Mouse (Mus musculus) fibroblast of lung, adult 2 months (primary cell): ENCODE measurements around the gene Nutf2-ps1.
"Not testable (repeated sequence)": the region's sequence is repeated elsewhere in the genome, so short reads cannot be mapped to it uniquely, and the experiment has no call there.

Experiments
- DNase-seq: peaks from one replicate; pipeline ENCODE4 v3.0.0-alpha.2; 2011; ENCODE audit warnings: low read depth

Gene Nutf2-ps1

GRCm38 (mm10) chr19:53588968-53589367 lies at the start of gene Nutf2-ps1:
Nutf2-ps1 (minus strand) TSS chr19:53589068.
- not testable (repeated sequence) for DNase-seq

GRCm38 (mm10) chr19:53638041-53638440 lies 49.2 kb upstream of the Nutf2-ps1 start:
- no peak for DNase-seq

GRCm38 (mm10) chr19:53621681-53622080 lies 32.8 kb upstream of the Nutf2-ps1 start:
- DNase-seq = no peak

- DNase-seq = peak; percentile 1
These were observed 20.1 kb upstream of the Nutf2-ps1 start for GRCm38 (mm10) chr19:53608921-53609320.

GRCm38 (mm10) chr19:53601363-53601655 lies 12.4 kb upstream of the Nutf2-ps1 start:
- DNase-seq = no peak

- DNase-seq = peak; percentile 6
These were observed 11.9 kb upstream of the Nutf2-ps1 start for GRCm38 (mm10) chr19:53600549-53601362.

- DNase-seq = peak; percentile 94
These were observed 11.1 kb upstream of the Nutf2-ps1 start, which contains the start of gene Smc3 for GRCm38 (mm10) chr19:53599757-53600539. Smc3 (plus strand) TSS chr19:53600398.

GRCm38 (mm10) chr19:53596723-53597474 lies 8.0 kb upstream of the Nutf2-ps1 start:
- no peak for DNase-seq

GRCm38 (mm10) chr19:53587686-53588085 lies 1.2 kb downstream of the Nutf2-ps1 start:
- DNase-seq = not testable (repeated sequence)

GRCm38 (mm10) chr19:53580271-53580670 lies 8.6 kb downstream of the Nutf2-ps1 start:
- DNase-seq = not testable (repeated sequence)

GRCm38 (mm10) chr19:53578597-53579252 lies 10.1 kb downstream of the Nutf2-ps1 start:
- DNase-seq = no peak

GRCm38 (mm10) chr19:53577025-53577800 lies 11.7 kb downstream of the Nutf2-ps1 start:
- DNase-seq = no peak

- DNase-seq = no peak
These were observed 12.8 kb downstream of the Nutf2-ps1 start for GRCm38 (mm10) chr19:53576061-53576460.

GRCm38 (mm10) chr19:53575296-53576010 lies 13.4 kb downstream of the Nutf2-ps1 start:
- no peak for DNase-seq

GRCm38 (mm10) chr19:53574546-53574945 lies 14.3 kb downstream of the Nutf2-ps1 start:
- DNase-seq = no peak

- no peak for DNase-seq
These were observed 14.7 kb downstream of the Nutf2-ps1 start for GRCm38 (mm10) chr19:53574131-53574530.

GRCm38 (mm10) chr19:53573151-53573550 lies 15.7 kb downstream of the Nutf2-ps1 start:
- DNase-seq = no peak

- no peak for DNase-seq
These were observed 16.3 kb downstream of the Nutf2-ps1 start for GRCm38 (mm10) chr19:53572607-53573006.

GRCm38 (mm10) chr19:53571501-53572428 lies 17.1 kb downstream of the Nutf2-ps1 start:
- no peak for DNase-seq
